In genomic region chr15:89059161-89059931, GRCm38 (mm10) we compare ENCODE assay signal across 8 mouse cellular contexts. TPM values are rescaled to one million over a fixed set of nuclear protein-coding genes. Genes with fewer than 3 reads are reported as not detected.
A peak's percentile ranks its signal among the peaks of the same experiment; 100 is the strongest.
DNase-seq lines count a peak whose midpoint lies in the region; ATAC-seq and TF ChIP-seq lines count a peak whose summit lies in the region.

Panx2 (plus strand) TSS chr15:89059734.

- WGBS in lung, embryonic 14.5 days: under 1% methylated on average over 57 of the region's 57 CpGs
- 1% methylated on average over 36 of the region's 57 CpGs for WGBS in forebrain, embryonic 10.5 days
- WGBS in intestine, embryonic 16.5 days: 2% methylated on average over 29 of the region's 57 CpGs

- ATAC-seq in lung, embryonic 14.5 days (ENCODE audit: insufficient read depth): peak; percentile 30; the same call in 1 of the 2 replicates
- ATAC-seq in intestine, embryonic 16.5 days: no peak
- peak; percentile 10; the same call in 1 of the 2 replicates for ATAC-seq in megakaryocyte, adult 5-6 weeks (ENCODE audit: poor library complexity, severe bottlenecking)

- no peak within 1 kb of the TSS for H3K27ac ChIP-seq in lung, embryonic 14.5 days (ENCODE audit: low read depth)
- peak within 1 kb of the TSS; percentile 88 for H3K27ac ChIP-seq in forebrain, embryonic 10.5 days
- no peak within 1 kb of the TSS for H3K27ac ChIP-seq in intestine, embryonic 16.5 days (ENCODE audit: low read length)

- H3K9me3 ChIP-seq in lung, embryonic 14.5 days (ENCODE audit: low read depth, low read length): no peaks in the 10 kb centered on the region
- no peaks in the 10 kb centered on the region for H3K9me3 ChIP-seq in forebrain, embryonic 10.5 days
- no peaks in the 10 kb centered on the region for H3K9me3 ChIP-seq in intestine, embryonic 16.5 days (ENCODE audit: control insufficient read depth, low read length)

- TF ChIP-seq CTCF in lung, embryonic 14.5 days (IDR thresholded peaks at IDR 0.05; ENCODE audit: low read depth): no peak

- peak within 1 kb of the TSS; percentile 66 for H3K4me3 ChIP-seq in lung, embryonic 14.5 days (ENCODE audit: low read depth, low read length)
- peak within 1 kb of the TSS; percentile 79 for H3K4me3 ChIP-seq in forebrain, embryonic 10.5 days
- peak within 1 kb of the TSS; percentile 60 for H3K4me3 ChIP-seq in intestine, embryonic 16.5 days (ENCODE audit: low read length)

- 0 out of 2 replicates have a peak, but pooled peaks cover 3% of the 10 kb centered on the region for H3K4me1 ChIP-seq in lung, embryonic 14.5 days (ENCODE audit: insufficient read depth)
- H3K4me1 ChIP-seq in forebrain, embryonic 10.5 days: peaks cover 17% of the 10 kb centered on the region
- peaks cover 4% of the 10 kb centered on the region; the same call in 1 of the 2 replicates for H3K4me1 ChIP-seq in intestine, embryonic 16.5 days (ENCODE audit: control insufficient read depth, insufficient read depth, low read length)

- H3K36me3 ChIP-seq in lung, embryonic 14.5 days (ENCODE audit: insufficient read depth): no peaks in the 10 kb centered on the region
- no peaks in the 10 kb centered on the region for H3K36me3 ChIP-seq in forebrain, embryonic 10.5 days (replicated peaks)
- no peaks in the 10 kb centered on the region for H3K36me3 ChIP-seq in intestine, embryonic 16.5 days (ENCODE audit: control insufficient read depth, insufficient read depth, low read length)

- peak within 1 kb of the TSS; percentile 58 for H3K9ac ChIP-seq in lung, embryonic 14.5 days
- H3K9ac ChIP-seq in intestine, embryonic 16.5 days (ENCODE audit: low read depth, low read length): peak within 1 kb of the TSS; percentile 62

- H3K4me2 ChIP-seq in lung, embryonic 14.5 days: peak within 1 kb of the TSS; percentile 96
- H3K4me2 ChIP-seq in intestine, embryonic 16.5 days (ENCODE audit: low read depth, low read length): peak within 1 kb of the TSS; percentile 99

- DNase-seq in lung, embryonic 14.5 days: peak; percentile 26
- DNase-seq in lung, adult 18-20 months: no peak
- DNase-seq in cerebellum, adult 8-10 months: peak; percentile 64
- DNase-seq in forebrain, embryonic 10.5 days (ENCODE audit: extremely low spot score, low spot score): no peak
- DNase-seq in yolk sac, embryonic 10.5 days (ENCODE audit: low spot score): peak; percentile 19
- DNase-seq in thymus, postnatal 14 days: no peak

- H3K27me3 ChIP-seq in lung, embryonic 14.5 days (ENCODE audit: insufficient read depth, low read length): peaks cover 43% of the 10 kb centered on the region
- H3K27me3 ChIP-seq in forebrain, embryonic 10.5 days (ENCODE audit: poor library complexity, severe bottlenecking): peaks cover 77% of the 10 kb centered on the region
- H3K27me3 ChIP-seq in intestine, embryonic 16.5 days (replicated peaks; ENCODE audit: control insufficient read depth, insufficient read depth, low read length): peaks cover 38% of the 10 kb centered on the region

RNA-seq across cellular contexts. Expression of gene Panx2, which starts in this region (rescaled TPM):
- polyA plus RNA-seq in lung, embryonic 14.5 days (2014; fragmentation: Nextera tagmentation; extraction: Ambion mirVana): 0.22 and 0.34 TPM in 2 replicates
- 0.54 and 0.71 TPM in 2 replicates for polyA plus RNA-seq in forebrain, embryonic 10.5 days (2016; fragmentation: Nextera tagmentation; extraction: Ambion mirVana)
- polyA plus RNA-seq in intestine, embryonic 16.5 days (2015; fragmentation: Nextera tagmentation; extraction: Ambion mirVana): 0.38 and 0.68 TPM in 2 replicates
- not detected in 2 replicates for total RNA-seq in megakaryocyte, adult 5-6 weeks (2015)
- not detected in 2 replicates for total RNA-seq in megakaryocyte, adult 5-6 weeks (2017)

Comparison
In these comparisons a context has a peak if more than half of its experiments do, and no peak if none do; other contexts are left out.
1. Peak in DNase-seq, ATAC-seq, H3K4me3 ChIP-seq, H3K9ac ChIP-seq and H3K4me2 ChIP-seq in lung, embryonic 14.5 days; RNA of the gene not detected or under 1 TPM.
2. Peak in ATAC-seq in megakaryocyte, adult 5-6 weeks; RNA of the gene not detected or under 1 TPM.
3. DNase-seq: peak in cerebellum, adult 8-10 months (single experiment) and yolk sac, embryonic 10.5 days (single experiment); none in lung, adult 18-20 months (0 of 2), forebrain, embryonic 10.5 days (single experiment) and thymus, postnatal 14 days (single experiment).
4. Peak in every context shown above with its lines, with median percentiles within 50 percentile points of each other: H3K4me3 ChIP-seq.